Mouse (Mus musculus): Measurements from ENCODE around the gene Coq9. TPM values are rescaled to one million over a fixed set of nuclear protein-coding genes. Genes with fewer than 3 reads are reported as not detected.

The Coq9 gene
- total RNA-seq (2014; fragmentation: Nextera tagmentation) = 60.7 and 68.8 TPM in 2 replicates
- total RNA-seq (2017) = 38.2 and 49.3 TPM in 2 replicates
- polyA plus RNA-seq (2012) = 109 and 133 TPM in 2 replicates

DNA sequence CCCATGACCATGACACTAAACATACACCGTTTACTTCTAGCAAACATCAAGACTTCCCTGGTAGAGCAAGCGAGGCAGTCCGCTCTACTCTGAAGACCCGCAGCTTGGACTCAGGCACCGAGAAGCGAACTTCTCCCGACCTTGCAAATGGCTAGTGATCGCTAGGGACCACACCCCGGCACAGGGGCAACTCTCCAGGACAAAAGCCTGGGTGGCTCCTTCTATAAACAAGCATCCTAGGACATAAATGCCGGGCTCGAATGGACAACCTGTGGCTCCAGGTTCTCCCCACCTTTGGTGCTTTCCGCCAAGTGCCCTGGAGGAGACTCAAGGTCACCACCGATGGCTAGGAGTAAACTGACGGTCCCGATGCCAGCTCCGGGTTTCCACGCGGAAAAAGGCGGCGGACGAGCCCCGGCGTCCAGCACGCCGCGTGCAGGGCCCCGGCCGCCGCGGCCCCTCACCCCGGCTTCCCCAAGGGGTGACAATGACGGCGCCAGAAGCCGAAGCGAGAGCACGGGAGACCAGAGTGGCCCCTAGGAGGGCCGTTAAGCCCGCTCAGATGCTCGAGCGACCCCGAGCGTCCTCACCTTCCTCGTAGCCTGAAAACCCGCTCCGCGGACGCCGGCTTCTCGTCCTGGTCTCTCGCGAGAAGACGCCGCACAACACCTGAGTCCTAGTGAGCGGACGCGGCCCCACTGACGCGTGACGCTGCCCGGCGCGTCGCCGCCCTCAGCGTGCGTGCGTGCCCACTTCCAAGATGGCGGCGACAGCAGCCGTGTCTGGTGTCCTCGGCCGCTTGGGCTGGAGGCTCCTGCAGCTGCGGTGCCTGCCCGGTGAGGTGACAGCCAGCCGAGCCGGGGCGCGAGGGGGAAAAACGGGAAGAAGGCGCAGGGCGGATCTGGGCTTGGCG, at the start of gene Coq9, which contains the start of gene Ciapin1:
Coq9 (plus strand) TSS at position 660 of the 913 bp plus-strand sequence.
Ciapin1 (minus strand) TSS at position 697 of the 913 bp plus-strand sequence.
- peak; percentile 96 for DNase-seq (ENCODE audit: low spot score)
- ATAC-seq (ENCODE audit: extremely low read depth, insufficient number of reproducible peaks, low FRiP score, poor library complexity, severe bottlenecking) = peak; percentile 93
- peaks cover 35% of the 10 kb centered on the region for H3K36me3 ChIP-seq (replicated peaks)
- H3K9me3 ChIP-seq (replicated peaks) = no peaks in the 10 kb centered on the region
- H3K4me1 ChIP-seq (ENCODE audit: insufficient read depth, low read depth, low read length) = peaks cover 31% of the 10 kb centered on the region
- H3K27me3 ChIP-seq (ENCODE audit: insufficient read depth, low read length) = no peaks in the 10 kb centered on the region
- TF ChIP-seq GATA2 (IDR thresholded peaks at IDR 0.05; ENCODE audit: borderline replicate concordance, low read depth, low read length) (no peak), GATA1 (IDR thresholded peaks at IDR 0.05; ENCODE audit: borderline replicate concordance, low read length) (no peak), CTCF (IDR thresholded peaks at IDR 0.05; ENCODE audit: low read depth, low read length) (no peak), POLR2AphosphoS5 (IDR thresholded peaks at IDR 0.05; ENCODE audit: insufficient replicate concordance, low read depth, low read length) (no peak), TAL1 (conservative IDR thresholded peaks at IDR 0.05; ENCODE audit: low read depth, low read length) (no peak)
- peak within 1 kb of the TSS; percentile 91 for H3K4me3 ChIP-seq (ENCODE audit: low read depth, low read length)

DNA sequence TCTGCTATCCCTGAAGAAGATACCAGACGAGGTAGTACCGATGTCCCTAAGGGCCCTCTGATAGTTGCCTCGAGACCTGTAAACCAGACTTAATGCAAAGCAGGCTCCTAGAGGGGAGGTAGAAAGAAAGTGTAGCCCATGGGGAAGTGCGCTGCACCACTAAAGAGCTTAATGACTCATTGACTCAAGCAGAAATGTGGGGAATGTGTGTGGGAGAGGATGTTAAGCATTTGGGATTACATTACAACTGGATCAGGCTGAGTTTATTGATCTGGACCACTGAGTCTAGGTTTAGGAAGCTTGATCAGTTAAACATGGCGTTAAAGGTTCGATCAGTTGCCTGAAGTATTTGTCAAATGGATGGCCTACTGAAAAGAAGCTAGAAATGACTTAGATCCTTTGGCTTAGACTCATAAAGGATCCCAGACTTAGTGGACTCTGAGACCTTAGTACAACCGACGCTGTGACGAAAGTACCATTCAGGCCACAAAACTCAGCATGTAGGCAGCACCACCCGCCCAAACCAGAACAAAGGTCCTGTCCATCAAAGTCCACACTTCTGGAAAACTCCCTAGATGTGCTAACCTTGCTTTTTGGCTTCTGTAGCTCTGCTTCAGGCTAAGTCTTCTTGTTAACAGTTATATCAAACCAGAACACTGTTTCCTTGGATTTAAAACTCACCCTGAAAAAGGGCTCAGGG, 48.7 kb upstream of the Coq9 start:
- H3K27me3 ChIP-seq (ENCODE audit: insufficient read depth, low read length) = peaks cover 29% of the 10 kb centered on the region
- H3K36me3 ChIP-seq (replicated peaks) = no peaks in the 10 kb centered on the region
- ATAC-seq (ENCODE audit: extremely low read depth, insufficient number of reproducible peaks, low FRiP score, poor library complexity, severe bottlenecking) = no peak
- H3K9me3 ChIP-seq (replicated peaks) = no peaks in the 10 kb centered on the region
- peaks cover 10% of the 10 kb centered on the region for H3K4me1 ChIP-seq (ENCODE audit: insufficient read depth, low read depth, low read length)
- no peak for DNase-seq (ENCODE audit: low spot score)
- TF ChIP-seq GATA2 (IDR thresholded peaks at IDR 0.05; ENCODE audit: borderline replicate concordance, low read depth, low read length) = no peak
- no peak for TF ChIP-seq TAL1 (conservative IDR thresholded peaks at IDR 0.05; ENCODE audit: low read depth, low read length)
- TF ChIP-seq POLR2AphosphoS5 (IDR thresholded peaks at IDR 0.05; ENCODE audit: insufficient replicate concordance, low read depth, low read length) = no peak
- no peak for TF ChIP-seq CTCF (IDR thresholded peaks at IDR 0.05; ENCODE audit: low read depth, low read length)
- no peak for TF ChIP-seq GATA1 (IDR thresholded peaks at IDR 0.05; ENCODE audit: borderline replicate concordance, low read length)
- no peak overlapping the region for H3K4me3 ChIP-seq (ENCODE audit: low read depth, low read length)

DNA sequence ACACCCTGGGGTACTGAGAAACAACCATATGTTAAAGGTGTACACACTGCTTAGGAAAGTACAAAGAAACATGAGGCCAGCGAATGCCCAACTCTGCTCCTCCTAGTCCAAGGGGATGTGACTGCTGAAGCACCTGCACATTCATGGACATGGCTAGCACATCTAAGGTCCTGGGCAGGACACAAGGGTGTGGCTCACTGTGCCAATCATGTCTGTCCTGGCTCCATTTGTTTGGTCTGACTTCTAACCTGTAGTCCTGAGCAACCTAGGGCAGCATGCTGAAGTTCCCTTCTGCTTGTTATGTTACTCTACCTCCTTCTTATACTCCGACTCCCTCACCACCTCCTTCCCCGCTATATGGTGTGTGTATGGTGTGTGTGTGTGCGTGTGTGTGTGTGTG, 43.8 kb upstream of the Coq9 start:
- ATAC-seq (ENCODE audit: extremely low read depth, insufficient number of reproducible peaks, low FRiP score, poor library complexity, severe bottlenecking) (no peak), DNase-seq (ENCODE audit: low spot score) (no peak)
- H3K9me3 ChIP-seq (replicated peaks) = no peaks in the 10 kb centered on the region
- H3K36me3 ChIP-seq (replicated peaks) = no peaks in the 10 kb centered on the region
- TF ChIP-seq GATA1 (IDR thresholded peaks at IDR 0.05; ENCODE audit: borderline replicate concordance, low read length) = no peak
- no peak for TF ChIP-seq TAL1 (conservative IDR thresholded peaks at IDR 0.05; ENCODE audit: low read depth, low read length)
- no peak for TF ChIP-seq POLR2AphosphoS5 (IDR thresholded peaks at IDR 0.05; ENCODE audit: insufficient replicate concordance, low read depth, low read length)
- no peaks in the 10 kb centered on the region for H3K4me1 ChIP-seq (ENCODE audit: insufficient read depth, low read depth, low read length)
- no peak overlapping the region for H3K4me3 ChIP-seq (ENCODE audit: low read depth, low read length)
- peaks cover 6% of the 10 kb centered on the region for H3K27me3 ChIP-seq (ENCODE audit: insufficient read depth, low read length)

DNA sequence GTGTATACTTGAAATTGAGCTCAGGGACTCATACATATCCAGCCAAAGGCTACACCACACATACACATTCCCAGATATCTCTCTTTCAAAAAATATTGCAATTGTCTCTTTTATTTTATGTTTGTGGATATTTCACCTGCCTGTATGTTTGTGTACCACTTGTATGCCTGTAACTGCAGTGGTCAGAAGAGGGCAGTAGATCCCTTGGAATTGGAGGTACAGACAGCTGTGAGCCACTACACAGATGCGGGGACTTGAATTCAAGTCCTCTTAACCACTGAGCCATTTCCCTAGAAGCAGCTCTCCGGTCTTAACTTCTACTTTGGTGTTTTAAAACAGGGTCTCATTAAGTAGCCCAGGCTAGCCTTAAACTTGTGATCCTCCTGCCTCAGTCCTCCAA, 43.3 kb upstream of the Coq9 start:
- H3K4me3 ChIP-seq (ENCODE audit: low read depth, low read length) = no peak overlapping the region
- no peak for ATAC-seq (ENCODE audit: extremely low read depth, insufficient number of reproducible peaks, low FRiP score, poor library complexity, severe bottlenecking)
- no peak for DNase-seq (ENCODE audit: low spot score)
- no peak for TF ChIP-seq CTCF (IDR thresholded peaks at IDR 0.05; ENCODE audit: low read depth, low read length)
- TF ChIP-seq GATA2 (IDR thresholded peaks at IDR 0.05; ENCODE audit: borderline replicate concordance, low read depth, low read length) = no peak
- no peak for TF ChIP-seq GATA1 (IDR thresholded peaks at IDR 0.05; ENCODE audit: borderline replicate concordance, low read length)
- no peak for TF ChIP-seq TAL1 (conservative IDR thresholded peaks at IDR 0.05; ENCODE audit: low read depth, low read length)
- no peak for TF ChIP-seq POLR2AphosphoS5 (IDR thresholded peaks at IDR 0.05; ENCODE audit: insufficient replicate concordance, low read depth, low read length)
- no peaks in the 10 kb centered on the region for H3K9me3 ChIP-seq (replicated peaks)
- H3K27me3 ChIP-seq (ENCODE audit: insufficient read depth, low read length) = peaks cover 6% of the 10 kb centered on the region; the same call in 1 of the 2 replicates
- H3K36me3 ChIP-seq (replicated peaks) = no peaks in the 10 kb centered on the region
- H3K4me1 ChIP-seq (ENCODE audit: insufficient read depth, low read depth, low read length) = no peaks in the 10 kb centered on the region

DNA sequence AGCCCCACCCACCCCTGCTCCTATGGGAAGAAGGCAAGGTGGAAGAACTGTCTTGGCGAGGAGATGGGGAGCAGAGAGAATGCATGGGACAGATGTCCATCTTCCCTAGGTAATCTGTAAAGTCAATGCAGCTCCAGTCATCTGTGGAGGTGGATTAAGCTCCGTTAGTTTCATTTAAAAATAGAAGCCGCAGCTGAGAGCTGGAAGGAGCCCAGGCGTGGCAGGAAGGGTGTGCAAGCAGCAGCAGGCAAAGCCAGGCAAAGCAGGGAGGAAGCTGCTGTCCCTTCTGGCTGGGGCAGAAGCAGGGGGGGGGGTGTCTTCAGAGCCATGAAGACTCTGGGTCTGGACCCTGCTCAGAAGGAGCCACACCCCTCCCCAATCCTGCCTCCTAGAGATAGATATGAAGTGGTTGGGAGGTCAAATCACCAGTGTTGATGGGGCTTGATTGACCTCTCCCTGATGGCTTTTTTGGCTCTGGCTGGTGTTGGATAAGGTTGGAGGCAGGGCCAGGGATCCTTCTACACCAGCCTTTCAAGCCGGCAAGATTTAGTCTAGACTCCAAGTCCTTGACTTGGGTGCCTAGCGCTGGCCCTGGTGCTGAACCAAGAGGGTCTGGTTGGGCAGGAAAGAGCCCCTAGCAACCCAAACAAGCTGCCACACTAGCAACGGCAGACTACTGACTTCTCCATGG, 37.7 kb upstream of the Coq9 start:
- no peak for DNase-seq (ENCODE audit: low spot score)
- Histone ChIP-seq H3K4me1 (ENCODE audit: insufficient read depth, low read depth, low read length) (peaks cover 13% of the 10 kb centered on the region), H3K27me3 (ENCODE audit: insufficient read depth, low read length) (peaks cover 4% of the 10 kb centered on the region; the same call in 1 of the 2 replicates), H3K9me3 (replicated peaks) (no peaks in the 10 kb centered on the region), H3K36me3 (replicated peaks) (no peaks in the 10 kb centered on the region), H3K4me3 (ENCODE audit: low read depth, low read length) (no peak overlapping the region)
- ATAC-seq (ENCODE audit: extremely low read depth, insufficient number of reproducible peaks, low FRiP score, poor library complexity, severe bottlenecking) = peak; percentile 59
- TF ChIP-seq TAL1 (conservative IDR thresholded peaks at IDR 0.05; ENCODE audit: low read depth, low read length) (no peak), GATA2 (IDR thresholded peaks at IDR 0.05; ENCODE audit: borderline replicate concordance, low read depth, low read length) (no peak), CTCF (IDR thresholded peaks at IDR 0.05; ENCODE audit: low read depth, low read length) (no peak), GATA1 (IDR thresholded peaks at IDR 0.05; ENCODE audit: borderline replicate concordance, low read length) (no peak), POLR2AphosphoS5 (IDR thresholded peaks at IDR 0.05; ENCODE audit: insufficient replicate concordance, low read depth, low read length) (no peak)

Measured in G1E (cell line).